Mouse (Mus musculus) small intestine, adult 2 months (tissue): Measurements from ENCODE around the gene Tmem203.

Source experiments
- CTCF ChIP-seq: fragments of 200-500 bp; IDR thresholded peaks from 2 replicates; pipeline ENCODE4 v1.5.1; 2012; ENCODE audit warnings: low read depth, mild to moderate bottlenecking, control low read depth, inconsistent platforms, low read length, moderate library complexity, mixed read lengths; ENCODE audit not compliant: insufficient replicate concordance, insufficient read length; ENCODE audit errors: extremely low read depth
- POLR2A ChIP-seq: fragments of 200-500 bp; IDR thresholded peaks from 2 replicates; pipeline ENCODE4 v1.6.1; 2012; ENCODE audit warnings: low read depth, mild to moderate bottlenecking, control low read depth, inconsistent platforms, low read length, moderate library complexity

DNA sequence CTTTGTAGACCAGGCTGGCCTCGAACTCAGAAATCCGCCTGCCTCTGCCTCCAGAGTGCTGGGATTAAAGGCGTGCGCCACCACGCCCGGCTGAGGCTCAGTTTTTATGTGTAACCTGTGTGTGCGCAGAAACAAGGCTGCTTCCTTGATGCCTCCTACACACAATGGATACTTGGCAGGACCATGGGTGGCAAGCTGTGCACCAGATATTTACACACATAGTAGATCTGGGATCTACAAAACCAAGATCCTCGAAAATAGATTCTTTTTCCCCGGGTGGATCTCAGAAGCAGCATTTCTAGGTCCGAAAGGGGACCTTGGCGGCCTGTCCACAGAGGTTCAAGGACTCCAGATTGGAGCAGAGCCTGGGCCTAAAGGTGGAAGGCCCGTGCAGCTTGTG lies 6.6 kb downstream of the Tmem203 start:
- TF ChIP-seq CTCF (no peak), POLR2A (no peak)
